In the genomic region with DNA sequence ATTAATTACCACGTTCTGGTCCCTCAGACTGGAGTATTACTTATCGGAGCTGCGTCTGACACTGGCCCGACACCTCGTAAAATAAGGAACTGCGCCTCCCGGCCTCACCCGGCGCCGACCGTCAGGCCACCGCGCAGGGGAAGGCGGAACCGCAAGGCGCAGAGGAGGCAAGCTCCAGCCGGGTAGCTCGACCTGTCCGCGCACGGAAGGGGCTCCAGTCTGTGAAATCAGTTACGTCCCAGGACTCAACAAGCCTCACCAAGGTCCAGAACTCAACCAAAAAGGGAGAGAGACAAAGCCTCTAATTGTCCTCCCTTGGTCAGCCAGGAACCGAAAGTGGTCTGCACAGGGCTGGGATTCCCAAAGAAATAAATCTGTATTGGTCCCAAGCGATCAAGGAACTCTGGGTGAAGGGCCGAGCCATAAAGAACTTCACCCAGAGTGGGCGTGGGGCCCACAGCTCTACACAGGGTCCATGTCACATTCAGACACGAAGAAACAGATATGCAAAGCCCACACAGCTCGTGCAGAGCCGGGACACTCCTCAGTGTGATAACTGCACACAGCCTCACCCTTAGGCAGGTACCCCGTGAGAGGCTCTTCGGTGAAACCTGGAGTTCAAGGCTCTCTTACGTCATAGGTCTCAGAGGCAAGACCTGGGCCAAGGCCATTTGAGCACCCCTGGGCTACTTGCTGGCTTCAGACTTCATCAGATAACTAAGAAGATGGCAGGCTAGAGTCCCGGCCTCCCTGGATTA, we compare ENCODE assay signal across 8 mouse cellular contexts. TPM values are rescaled to one million over a fixed set of nuclear protein-coding genes. Genes with fewer than 3 reads are reported as not detected.
DNase-seq lines count a peak whose midpoint lies in the region; ATAC-seq and TF ChIP-seq lines count a peak whose summit lies in the region.

No protein-coding gene starts in this region.

- H3K4me3 ChIP-seq in midbrain, embryonic 14.5 days (replicated peaks; ENCODE audit: low read depth, low read length) = no peak overlapping the region
- H3K4me3 ChIP-seq in midbrain, embryonic 15.5 days = no peak overlapping the region
- peak overlapping the region; percentile 15; the same call in 1 of the 2 replicates for H3K4me3 ChIP-seq in limb, embryonic 14.5 days (replicated peaks; ENCODE audit: low read length)
- H3K4me3 ChIP-seq in stomach, postnatal 0 days (ENCODE audit: low read depth, low read length) = peak overlapping the region; percentile 38

- peaks cover 94% of the 10 kb centered on the region for H3K27me3 ChIP-seq in midbrain, embryonic 14.5 days (ENCODE audit: control insufficient read depth, insufficient read depth, low read length)
- H3K27me3 ChIP-seq in midbrain, embryonic 15.5 days (replicated peaks) = peaks cover 85% of the 10 kb centered on the region
- peaks cover 97% of the 10 kb centered on the region for H3K27me3 ChIP-seq in limb, embryonic 14.5 days (ENCODE audit: control insufficient read depth, insufficient read depth, low read length)
- peaks cover 43% of the 10 kb centered on the region for H3K27me3 ChIP-seq in stomach, postnatal 0 days (ENCODE audit: control insufficient read depth, insufficient read depth, low read length)

- H3K27ac ChIP-seq in midbrain, embryonic 14.5 days (replicated peaks; ENCODE audit: low read depth, low read length) = no peak overlapping the region
- H3K27ac ChIP-seq in midbrain, embryonic 15.5 days = no peak overlapping the region
- H3K27ac ChIP-seq in limb, embryonic 14.5 days (replicated peaks; ENCODE audit: low read depth, low read length) = no peak overlapping the region
- H3K27ac ChIP-seq in stomach, postnatal 0 days (replicated peaks) = no peak overlapping the region

- no peak for TF ChIP-seq EP300 in stomach, postnatal 0 days (optimal IDR thresholded peaks at IDR 0.05)

- no peak overlapping the region for H3K4me2 ChIP-seq in midbrain, embryonic 14.5 days (ENCODE audit: low read length)
- H3K4me2 ChIP-seq in midbrain, embryonic 15.5 days = no peak overlapping the region
- 0 out of 2 replicates have a peak overlapping the region, but pooled peaks have one; percentile 10 for H3K4me2 ChIP-seq in limb, embryonic 14.5 days (replicated peaks; ENCODE audit: low read depth, low read length, severe bottlenecking)
- H3K4me2 ChIP-seq in stomach, postnatal 0 days (replicated peaks; ENCODE audit: low read depth) = peak overlapping the region; percentile 30; the same call in 1 of the 2 replicates

- ATAC-seq in midbrain, embryonic 14.5 days (ENCODE audit: low FRiP score, low TSS enrichment) = no peak
- no peak for ATAC-seq in midbrain, embryonic 15.5 days (replicated peaks)
- ATAC-seq in limb, embryonic 14.5 days (ENCODE audit: low FRiP score, low read depth) = no peak
- no peak for ATAC-seq in stomach, postnatal 0 days (ENCODE audit: low FRiP score, low TSS enrichment)

- DNase-seq in embryo, embryonic 10 days (ENCODE audit: low spot score) = peak; percentile 43
- no peak for DNase-seq in embryo, embryonic 11 days
- peak; percentile 33 for DNase-seq in midbrain, embryonic 14.5 days
- no peak for DNase-seq in limb, embryonic 14.5 days (ENCODE audit: low spot score)
- peak; percentile 38 for DNase-seq in stomach, postnatal 0 days (ENCODE audit: low spot score)
- DNase-seq in frontal cortex, adult 2 months (ENCODE audit: extremely low spot score in 1 of 2, low spot score in 1 of 2) = no peak
- no peak for DNase-seq in cerebellum, adult 11 months

- H3K4me1 ChIP-seq in midbrain, embryonic 14.5 days (ENCODE audit: control insufficient read depth, insufficient read depth, low read length) = no peaks in the 10 kb centered on the region
- H3K4me1 ChIP-seq in midbrain, embryonic 15.5 days = peaks cover 15% of the 10 kb centered on the region
- H3K4me1 ChIP-seq in limb, embryonic 14.5 days (ENCODE audit: control insufficient read depth, insufficient read depth, low read length) = peaks cover 9% of the 10 kb centered on the region; the same call in 1 of the 2 replicates
- no peaks in the 10 kb centered on the region for H3K4me1 ChIP-seq in stomach, postnatal 0 days (replicated peaks; ENCODE audit: control insufficient read depth, insufficient read depth)

- no peaks in the 10 kb centered on the region for H3K9me3 ChIP-seq in midbrain, embryonic 14.5 days (ENCODE audit: control insufficient read depth, low read length)
- no peaks in the 10 kb centered on the region for H3K9me3 ChIP-seq in midbrain, embryonic 15.5 days
- H3K9me3 ChIP-seq in limb, embryonic 14.5 days (ENCODE audit: control insufficient read depth, low read length) = no peaks in the 10 kb centered on the region
- H3K9me3 ChIP-seq in stomach, postnatal 0 days (ENCODE audit: control insufficient read depth, low read length) = no peaks in the 10 kb centered on the region

- H3K36me3 ChIP-seq in midbrain, embryonic 14.5 days (ENCODE audit: control insufficient read depth, insufficient read depth, low read length) = no peaks in the 10 kb centered on the region
- H3K36me3 ChIP-seq in midbrain, embryonic 15.5 days (replicated peaks) = no peaks in the 10 kb centered on the region
- no peaks in the 10 kb centered on the region for H3K36me3 ChIP-seq in limb, embryonic 14.5 days (ENCODE audit: control insufficient read depth, insufficient read depth, low read length)
- H3K36me3 ChIP-seq in stomach, postnatal 0 days (ENCODE audit: control insufficient read depth, insufficient read depth, low read length) = no peaks in the 10 kb centered on the region

- no peak for TF ChIP-seq POLR2A in limb, embryonic 14.5 days (IDR thresholded peaks at IDR 0.05; ENCODE audit: borderline replicate concordance, extremely low read depth, insufficient read depth, insufficient read length)

- no peak overlapping the region for H3K9ac ChIP-seq in midbrain, embryonic 14.5 days (replicated peaks; ENCODE audit: low read length)
- no peak overlapping the region for H3K9ac ChIP-seq in midbrain, embryonic 15.5 days
- no peak overlapping the region for H3K9ac ChIP-seq in limb, embryonic 14.5 days (ENCODE audit: low read depth, low read length, severe bottlenecking)
- no peak overlapping the region for H3K9ac ChIP-seq in stomach, postnatal 0 days (ENCODE audit: low read length)

- TF ChIP-seq CTCF in stomach, postnatal 0 days (IDR thresholded peaks at IDR 0.05; ENCODE audit: low read depth) = no peak

- WGBS in midbrain, embryonic 14.5 days = 1% methylated on average over 33 of the region's 33 CpGs
- WGBS in midbrain, embryonic 15.5 days = under 1% methylated on average over 33 of the region's 33 CpGs
- 4% methylated on average over 33 of the region's 33 CpGs for WGBS in limb, embryonic 14.5 days
- 3% methylated on average over 33 of the region's 33 CpGs for WGBS in stomach, postnatal 0 days

RNA-seq across cellular contexts. Expression of a gene that starts 6.1 kb away (rescaled TPM):
- polyA plus RNA-seq in midbrain, embryonic 14.5 days (2014; fragmentation: Nextera tagmentation; extraction: Ambion mirVana) = 0.49 and 0.65 TPM in 2 replicates
- 0.06 and 0.09 TPM in 2 replicates for polyA plus RNA-seq in midbrain, embryonic 15.5 days (2015; fragmentation: Nextera tagmentation; extraction: Ambion mirVana)
- 2.7 and 3.9 TPM in 2 replicates for polyA plus RNA-seq in limb, embryonic 14.5 days (2012; rRNA removed)
- polyA plus RNA-seq in limb, embryonic 14.5 days (2014; fragmentation: Nextera tagmentation; extraction: Ambion mirVana) = 1.4 and 2.2 TPM in 2 replicates
- 0.04 TPM in 1 of 2 replicates, not detected in the other for polyA plus RNA-seq in stomach, postnatal 0 days (2015; fragmentation: Nextera tagmentation; extraction: Ambion mirVana)
- polyA plus RNA-seq in frontal cortex, adult 2 months (2012; rRNA removed) = not detected in 2 replicates

Comparison
In these comparisons a context has a peak if more than half of its experiments do, and no peak if none do; other contexts are left out.
1. DNase-seq: peak in embryo, embryonic 10 days (single experiment), midbrain, embryonic 14.5 days (single experiment) and stomach, postnatal 0 days (single experiment); none in embryo, embryonic 11 days (single experiment), limb, embryonic 14.5 days (single experiment), frontal cortex, adult 2 months (0 of 2) and cerebellum, adult 11 months (single experiment).
2. H3K4me2 ChIP-seq: peak in limb, embryonic 14.5 days (single experiment) and stomach, postnatal 0 days (single experiment); none in midbrain, embryonic 14.5 days (single experiment) and midbrain, embryonic 15.5 days (single experiment).
3. H3K4me3 ChIP-seq: peak in limb, embryonic 14.5 days (single experiment) and stomach, postnatal 0 days (single experiment); none in midbrain, embryonic 14.5 days (single experiment) and midbrain, embryonic 15.5 days (single experiment).